Mouse (Mus musculus) activated CD4-positive, CD25-positive, alpha-beta regulatory T cell, adult 4 months (primary cell): ENCODE results near the gene Klk1b1. TPM values are rescaled to one million over a fixed set of nuclear protein-coding genes. Genes with fewer than 3 reads are reported as not detected.
A peak's percentile ranks its signal among the peaks of the same experiment; 100 is the strongest.
"Not testable (repeated sequence)": the region's sequence is repeated elsewhere in the genome, so short reads cannot be mapped to it uniquely, and the experiment has no call there.

Experiments
- ATAC-seq: one replicate; pipeline ENCODE4 v1.8.0; 2017
- polyA plus RNA-seq, 2 experiments: library from polyadenylated mRNA; unstranded; fragments of 100-300 nt; shearing (Covaris generic); gene quantifications; one replicate each; pipeline ENCODE4 v1.2.1; 2017

Gene Klk1b1
- polyA plus RNA-seq = not detected

DNA sequence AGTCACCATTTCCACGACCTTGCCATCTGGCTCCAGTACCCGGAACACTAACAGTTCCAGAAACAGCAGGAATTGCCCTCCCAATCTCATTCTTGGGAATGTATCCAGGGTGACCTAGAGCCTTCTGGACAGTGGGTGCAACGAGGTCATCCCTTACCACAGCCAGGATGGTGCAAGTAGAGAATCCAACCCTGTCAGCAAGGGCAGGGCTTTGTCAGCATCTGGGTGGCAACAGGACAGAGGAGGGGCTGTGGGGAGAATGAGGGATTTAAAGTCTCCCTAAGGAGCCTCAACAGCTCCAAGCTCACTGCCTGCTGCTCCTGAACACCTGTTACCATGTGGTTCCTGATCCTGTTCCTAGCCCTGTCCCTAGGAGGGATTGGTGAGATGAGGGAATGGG is at the start of gene Klk1b1:
Klk1b1 (plus strand) TSS at position 301 of the 400 bp plus-strand sequence.
- ATAC-seq = no peak

DNA sequence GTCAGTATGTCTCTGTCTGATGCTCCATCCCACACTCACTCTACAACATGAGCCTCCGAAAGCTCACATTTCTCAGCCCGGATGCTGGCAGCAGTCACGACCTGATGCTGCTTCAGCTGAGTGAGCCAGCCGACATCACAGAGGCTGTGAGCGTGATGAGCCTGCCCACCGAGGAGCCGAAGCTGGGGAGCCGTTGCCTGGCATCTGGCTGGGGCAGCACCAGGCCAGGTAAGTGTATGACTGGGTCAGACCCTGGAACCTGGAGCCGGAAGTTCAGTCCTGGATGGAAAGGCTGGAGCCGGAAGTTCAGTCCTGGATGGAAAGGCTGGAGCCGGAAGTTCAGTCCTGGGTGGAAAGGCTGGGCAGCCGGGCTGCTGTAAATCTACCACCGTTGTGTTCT is 48.1 kb upstream of the Klk1b1 start:
- ATAC-seq = no peak

DNA sequence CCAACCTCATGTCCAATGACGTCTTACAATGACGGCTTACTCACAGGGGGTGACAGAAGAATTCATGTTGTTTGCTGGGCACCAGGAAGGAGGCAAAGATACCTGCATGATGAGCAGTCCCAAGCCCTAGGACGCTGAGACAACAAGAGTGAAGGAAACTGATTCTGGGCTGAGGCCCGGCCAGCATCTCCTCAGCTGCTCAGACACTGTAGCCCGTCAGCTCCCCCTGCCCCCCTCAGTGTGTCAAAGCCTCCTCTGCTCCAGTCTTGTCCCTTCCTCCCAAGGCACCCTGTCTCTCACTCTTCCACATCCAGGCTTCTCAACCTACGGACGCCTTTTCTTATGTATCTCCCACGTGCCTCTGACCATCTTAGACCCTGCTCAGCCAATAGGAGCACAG is 47.7 kb upstream of the Klk1b1 start:
- no peak for ATAC-seq

DNA sequence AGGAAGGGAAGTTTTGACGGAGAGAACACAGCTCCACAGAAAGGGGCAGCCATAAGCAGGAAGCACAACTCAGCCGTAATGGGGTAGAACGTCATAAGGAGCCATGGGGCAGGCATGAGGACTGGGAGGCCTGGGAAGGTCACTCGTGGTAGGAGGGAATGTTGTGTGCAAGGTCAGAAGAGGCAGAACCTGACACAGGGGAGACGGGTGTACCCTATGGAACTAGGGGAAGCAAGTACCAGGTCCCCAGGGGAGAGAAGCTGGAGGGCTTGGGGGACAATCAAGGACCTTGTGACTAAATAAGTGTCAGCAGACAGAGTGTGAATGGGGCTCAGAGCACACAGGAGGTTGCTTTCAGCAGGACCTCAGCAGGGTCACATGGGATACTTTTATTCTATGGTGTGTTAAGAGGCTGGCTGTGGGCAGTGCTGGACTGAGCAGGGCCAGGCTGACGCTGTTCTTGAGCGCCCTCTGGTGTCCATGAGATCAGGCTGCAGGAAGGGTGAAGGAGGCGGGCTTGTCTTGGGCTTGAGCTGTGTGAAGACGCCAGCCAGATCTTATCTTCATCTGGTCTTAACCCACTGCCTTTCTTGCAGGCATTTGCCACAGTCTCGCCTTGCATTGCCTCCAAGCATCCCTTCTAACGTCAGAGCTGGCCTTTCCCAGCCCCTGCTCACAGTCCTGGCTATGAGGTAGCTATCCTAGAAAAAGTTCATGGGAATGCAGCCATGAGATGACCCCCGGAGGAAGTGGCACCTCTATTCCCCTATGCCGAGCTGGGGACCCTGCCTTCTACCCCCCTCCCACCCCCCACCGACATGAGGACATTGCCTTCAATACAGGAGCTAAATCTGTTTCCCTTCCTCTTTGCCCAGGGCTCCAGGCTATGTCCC is 46.7 kb upstream of the Klk1b1 start:
- ATAC-seq = peak; percentile 52

DNA sequence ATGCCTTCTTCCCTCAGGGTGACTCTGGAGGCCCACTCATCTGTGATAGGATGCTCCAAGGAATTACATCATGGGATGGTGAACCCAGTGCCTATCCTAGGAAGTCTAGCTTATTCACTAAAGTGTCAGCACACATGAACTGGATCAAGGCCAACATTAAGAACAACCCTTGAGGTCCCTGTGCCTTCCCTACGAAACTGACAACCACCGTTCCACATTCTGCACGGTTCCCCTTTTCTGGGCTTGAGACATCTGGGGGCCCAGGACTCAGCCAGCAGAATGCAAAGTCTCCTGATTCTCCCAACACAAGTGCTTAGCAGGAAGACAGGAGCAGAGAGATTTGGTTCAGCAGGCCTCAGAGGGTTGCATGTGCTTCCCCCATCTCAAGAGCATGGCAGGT is 46.0 kb upstream of the Klk1b1 start:
- ATAC-seq = no peak

DNA sequence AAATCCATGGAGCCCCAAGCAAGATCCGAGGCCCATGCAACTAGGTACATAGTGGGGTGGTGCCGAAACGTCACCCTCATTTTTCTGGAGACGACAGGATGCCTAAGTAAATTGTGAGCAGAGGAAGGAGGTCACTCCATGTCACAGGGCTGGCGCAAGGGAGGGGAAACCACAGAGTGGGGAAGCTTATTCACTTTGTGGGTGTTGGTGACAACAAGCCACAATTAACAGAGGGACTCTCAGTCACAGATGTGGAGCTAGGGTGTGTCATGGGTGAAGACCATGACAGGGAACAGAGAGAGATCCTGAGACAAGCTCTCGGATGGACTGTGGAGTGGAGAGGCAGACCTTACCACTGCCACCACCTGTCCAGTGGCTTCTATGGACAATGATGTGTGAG is 45.5 kb upstream of the Klk1b1 start:
- no peak for ATAC-seq

DNA sequence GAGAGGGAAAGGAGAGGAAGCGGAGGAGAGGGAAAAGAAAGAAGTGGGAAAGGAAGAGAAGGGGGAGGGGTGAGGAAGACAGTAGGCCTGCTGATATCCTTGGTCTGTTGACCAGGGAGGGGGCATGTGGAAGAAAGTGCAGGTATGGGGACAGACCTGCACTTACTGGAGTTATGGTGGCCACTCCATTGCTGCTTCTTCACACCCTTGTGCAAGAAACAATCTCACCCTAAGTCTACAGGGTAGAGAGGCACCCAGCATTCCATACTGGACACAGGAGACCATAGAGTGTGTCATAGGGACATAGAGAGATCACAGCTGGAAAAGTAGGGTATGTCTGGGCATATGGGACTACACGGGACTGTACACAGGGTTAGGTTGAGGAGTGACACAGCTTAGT is 44.6 kb upstream of the Klk1b1 start:
- ATAC-seq = no peak

DNA sequence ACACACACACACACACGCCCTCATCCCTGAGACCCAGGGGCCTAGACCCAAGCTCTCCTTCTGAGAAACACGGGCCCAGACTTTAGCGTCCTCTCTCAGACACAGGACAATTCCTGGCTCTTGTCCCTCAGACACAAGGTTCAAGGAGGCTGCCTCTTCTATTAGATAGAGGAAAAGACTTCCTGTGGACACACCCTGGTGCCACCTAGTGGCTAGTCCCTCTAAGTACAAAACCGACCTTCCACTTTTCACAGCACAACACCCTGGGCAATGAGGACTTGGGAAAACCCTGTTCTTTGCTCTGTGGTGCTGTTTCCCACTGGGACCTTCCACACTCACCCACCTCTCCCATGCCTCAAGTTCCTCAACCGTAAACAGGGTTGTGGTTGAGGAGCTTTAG is 40.6 kb upstream of the Klk1b1 start:
- ATAC-seq = no peak

DNA sequence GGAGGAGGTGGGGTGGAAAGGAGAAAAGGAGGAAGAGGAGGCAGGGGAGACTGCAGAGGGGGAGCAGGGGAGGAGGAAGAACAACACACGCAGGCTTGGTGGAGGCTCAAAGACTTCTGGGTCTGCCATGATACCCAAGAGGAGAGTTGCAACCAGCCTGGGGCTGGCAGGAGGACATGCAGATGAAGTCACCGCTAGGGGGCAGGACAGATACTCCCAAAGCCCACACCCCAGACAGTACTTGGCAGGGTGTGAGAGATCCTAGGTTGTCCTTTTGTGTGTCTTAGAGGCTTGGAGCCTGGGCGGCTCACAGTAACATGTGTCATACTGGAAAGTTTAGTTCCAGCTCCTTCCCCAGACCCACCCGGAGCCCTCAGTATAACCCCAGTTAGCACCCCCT is 38.0 kb upstream of the Klk1b1 start:
- ATAC-seq = no peak

DNA sequence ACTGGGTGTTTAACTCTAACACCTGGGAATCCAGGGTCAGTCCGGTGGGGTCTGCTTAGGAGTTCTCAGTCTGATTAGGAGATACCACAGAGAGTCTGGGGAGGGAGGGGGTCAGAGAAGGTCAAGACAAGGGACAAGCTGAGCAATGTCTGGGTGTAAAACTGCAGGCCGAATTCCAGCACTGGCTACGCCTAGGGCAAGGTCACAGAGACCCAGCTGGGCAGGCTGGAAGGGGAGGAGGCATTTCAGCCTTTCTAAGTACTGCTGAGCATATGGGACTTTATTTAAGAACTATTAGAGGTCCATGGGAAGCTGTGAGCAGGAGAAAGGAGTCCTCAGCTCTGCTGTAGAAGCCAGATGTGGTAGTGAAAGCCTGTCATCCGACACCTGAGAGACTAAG is 34.2 kb upstream of the Klk1b1 start:
- no peak for ATAC-seq

DNA sequence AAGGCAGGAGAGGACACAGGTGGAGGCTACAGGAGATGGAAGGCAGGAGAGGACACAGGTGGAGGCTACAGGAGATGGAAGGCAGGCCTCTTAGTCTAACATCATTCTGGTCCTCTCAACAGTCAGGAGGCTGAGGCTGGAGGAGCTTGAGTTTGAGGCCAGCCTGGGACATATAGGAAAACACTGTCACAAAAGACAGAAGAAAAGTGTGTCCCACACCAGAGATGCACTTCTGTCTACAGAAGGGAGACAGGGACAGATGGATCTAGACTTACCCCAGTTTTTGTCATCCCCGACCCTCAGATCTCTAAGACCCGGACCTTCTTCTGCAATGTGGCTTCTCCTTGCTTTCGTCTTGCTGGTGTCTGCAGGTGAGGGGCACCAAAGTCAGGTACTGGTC is 33.1 kb upstream of the Klk1b1 start, which contains the start of gene Klk15:
Klk15 (plus strand) TSS at position 301 of the 400 bp plus-strand sequence.
- no peak for ATAC-seq

DNA sequence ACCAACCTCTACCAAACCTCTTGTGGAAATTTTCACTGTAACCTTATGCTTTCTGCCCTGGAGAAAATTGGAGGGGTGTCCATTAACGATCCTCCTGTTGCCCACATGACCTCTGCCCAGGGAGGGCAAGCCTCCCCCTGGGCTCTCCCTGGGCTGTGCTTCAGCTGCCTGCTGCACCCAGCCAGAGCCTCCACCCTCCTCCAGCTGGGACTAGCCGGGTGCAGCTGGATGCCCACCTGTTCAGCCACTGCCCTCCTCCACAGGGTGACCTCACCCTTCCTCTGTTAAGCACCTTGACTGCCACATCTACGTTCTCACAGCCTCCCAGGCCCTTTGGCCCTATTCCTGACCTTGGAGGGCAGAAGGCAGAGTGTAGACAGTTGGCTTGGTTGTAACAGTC is 31.8 kb upstream of the Klk1b1 start:
- ATAC-seq = no peak

DNA sequence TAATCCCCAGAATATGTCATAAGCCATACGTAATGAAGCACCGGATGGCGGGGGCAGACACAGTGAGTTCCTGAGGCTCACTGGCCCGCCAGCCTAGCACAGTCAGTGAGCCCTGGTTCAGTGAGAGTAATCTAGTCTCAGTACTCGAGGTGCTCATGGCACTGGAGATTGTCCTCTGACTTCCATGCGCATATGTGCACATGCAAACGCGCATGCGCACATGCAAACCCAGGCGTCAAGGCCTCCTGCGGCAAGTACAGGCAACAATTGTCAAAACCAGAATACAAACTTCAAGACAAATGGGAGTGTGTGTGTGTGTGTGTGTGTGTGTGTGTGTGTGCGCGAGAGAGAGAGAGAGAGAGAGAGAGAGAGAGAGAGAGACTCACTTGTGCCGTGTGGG is 30.0 kb upstream of the Klk1b1 start:
- ATAC-seq = no peak

DNA sequence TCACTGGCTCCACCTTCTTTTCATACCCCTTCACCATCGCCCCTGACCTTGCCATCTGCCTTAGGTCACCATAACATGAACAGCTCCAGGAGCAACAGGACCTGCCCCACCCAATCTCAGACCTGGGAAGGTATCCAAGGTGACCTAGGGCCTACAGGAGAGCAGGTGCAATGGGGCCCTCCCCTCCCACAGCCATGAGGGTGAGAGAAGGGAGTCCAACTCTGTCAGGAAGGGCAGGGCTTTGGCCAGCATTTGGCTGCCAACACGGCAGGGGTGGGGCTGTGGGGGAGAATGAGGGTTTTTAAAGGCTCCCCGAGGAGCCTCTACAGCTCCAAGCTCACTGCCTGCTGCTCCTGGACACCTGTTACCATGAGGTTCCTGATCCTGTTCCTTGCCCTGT is 24.3 kb upstream of the Klk1b1 start:
- ATAC-seq = not testable (repeated sequence)

DNA sequence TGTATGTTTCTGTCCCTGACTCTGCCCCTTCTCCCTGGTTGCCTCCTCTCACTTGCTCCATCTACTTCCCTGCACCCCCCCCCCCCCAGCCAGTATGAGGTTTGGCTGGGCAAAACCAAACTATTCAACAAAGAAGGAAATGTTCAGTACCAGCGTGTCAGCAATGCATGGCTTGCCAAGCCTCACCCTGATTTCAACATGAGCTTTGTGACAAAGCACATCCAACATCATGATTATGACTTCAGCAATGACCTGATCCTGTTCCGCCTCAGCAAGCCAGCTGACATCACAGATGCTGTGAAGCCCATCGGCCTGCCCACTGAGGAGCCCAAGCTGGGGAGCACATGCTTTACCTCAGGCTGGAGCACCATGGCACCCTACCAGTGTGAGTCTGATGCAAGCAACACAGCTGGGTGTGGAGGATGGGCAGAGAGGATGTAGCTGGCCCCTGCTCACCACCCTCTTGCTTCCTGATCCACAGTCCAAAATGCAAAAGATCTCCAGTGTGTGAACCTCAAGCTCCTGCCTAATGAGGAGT is 21.8 kb upstream of the Klk1b1 start:
- ATAC-seq = no peak

DNA sequence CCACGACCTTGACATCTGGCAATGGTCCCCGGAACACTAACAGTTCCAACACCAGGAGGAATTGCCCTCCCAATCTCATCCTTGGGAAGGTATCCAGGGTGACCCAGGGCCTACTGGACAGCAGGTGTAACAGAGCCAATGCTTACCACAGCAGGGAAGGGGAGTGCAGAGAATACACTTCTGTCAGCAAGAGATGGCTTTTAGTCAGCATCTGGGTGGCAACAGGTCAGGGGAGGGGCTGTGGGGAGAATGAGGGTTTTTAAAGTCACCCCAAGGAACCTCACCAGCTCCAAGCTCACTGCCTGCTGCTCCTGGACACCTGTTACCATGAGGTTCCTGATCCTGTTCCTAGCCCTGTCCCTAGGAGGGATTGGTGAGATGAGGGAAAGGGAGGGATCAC is 16.2 kb upstream of the Klk1b1 start, which contains the start of gene Klk1b8:
Klk1b8 (plus strand) TSS at position 301 of the 400 bp plus-strand sequence.
- ATAC-seq = no peak

DNA sequence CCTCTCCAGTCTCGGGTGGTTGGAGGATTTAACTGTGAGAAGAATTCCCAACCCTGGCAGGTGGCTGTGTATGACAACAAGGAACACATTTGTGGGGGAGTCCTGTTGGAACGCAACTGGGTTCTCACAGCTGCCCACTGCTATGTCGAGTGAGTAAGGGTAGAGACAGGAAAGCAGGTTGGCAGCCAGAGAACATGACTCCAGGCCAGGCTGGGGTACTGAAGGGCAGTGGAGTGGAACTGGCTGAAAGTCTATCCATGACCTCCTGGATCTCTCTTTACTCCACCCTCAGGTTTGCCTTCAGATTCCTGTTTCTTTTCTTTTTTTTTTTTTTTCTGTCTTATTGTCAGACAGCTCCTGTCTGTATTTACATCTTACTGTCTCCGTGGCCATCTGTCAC is 13.8 kb upstream of the Klk1b1 start:
- no peak for ATAC-seq

DNA sequence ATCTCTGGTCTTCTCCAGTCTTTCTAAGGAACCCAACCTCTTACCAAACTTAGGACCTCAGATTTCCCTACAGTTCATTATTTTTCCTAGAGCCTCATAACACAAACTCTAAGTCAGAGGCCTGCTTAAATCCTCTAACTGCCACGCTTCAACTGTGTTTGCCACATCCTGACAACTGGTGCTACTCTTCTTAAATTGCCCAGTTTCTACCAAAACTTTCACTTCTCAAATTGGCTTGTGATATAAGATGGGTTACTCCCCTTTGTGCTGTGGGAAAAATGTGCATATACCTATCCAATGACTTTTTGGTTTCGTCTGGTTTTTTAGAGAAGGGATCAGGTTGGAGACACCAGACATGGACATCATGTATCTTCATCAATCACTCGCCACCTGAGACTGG is 507 bp downstream of the Klk1b1 start:
- ATAC-seq = no peak

DNA sequence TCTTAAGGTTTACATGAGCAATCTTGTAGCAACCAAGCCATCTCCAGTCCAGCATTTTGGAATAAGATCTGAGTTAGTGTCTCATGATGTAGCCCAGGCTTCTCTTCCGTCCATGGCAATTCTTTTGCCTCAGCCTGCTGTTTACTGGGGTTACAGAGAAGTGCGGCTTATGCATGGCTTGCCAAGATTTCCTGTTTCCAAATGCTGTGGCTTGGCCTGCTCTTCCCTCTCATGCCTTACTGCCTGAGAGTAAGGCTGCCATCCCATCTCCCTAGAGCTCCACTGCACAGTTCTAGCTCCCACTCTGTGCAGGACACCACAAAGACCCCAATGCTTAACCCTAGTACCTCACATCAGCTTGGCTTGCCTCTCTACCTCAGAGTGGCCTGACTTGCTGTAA is 1.1 kb downstream of the Klk1b1 start:
- ATAC-seq = no peak

DNA sequence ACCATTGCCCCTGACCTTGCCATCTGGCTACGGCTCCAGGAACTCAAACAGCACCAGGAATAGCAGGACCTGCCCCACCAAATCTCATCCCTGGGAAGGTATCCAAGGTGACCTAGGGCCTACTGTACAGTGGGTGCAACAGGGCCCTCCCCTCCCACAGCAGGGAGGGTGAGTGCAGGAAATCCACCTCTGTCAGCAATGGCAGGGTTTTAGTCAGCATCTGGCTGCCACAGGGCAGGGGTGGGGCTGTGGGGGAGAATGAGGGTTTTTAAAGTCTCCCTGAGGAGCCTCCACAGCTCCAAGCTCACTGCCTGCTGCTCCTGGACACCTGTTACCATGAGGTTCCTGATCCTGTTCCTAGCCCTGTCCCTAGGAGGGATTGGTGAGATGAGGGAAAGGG is 9.2 kb downstream of the Klk1b1 start, which contains the start of gene Klk1b9:
Klk1b9 (plus strand) TSS at position 301 of the 400 bp plus-strand sequence.
- not testable (repeated sequence) for ATAC-seq

DNA sequence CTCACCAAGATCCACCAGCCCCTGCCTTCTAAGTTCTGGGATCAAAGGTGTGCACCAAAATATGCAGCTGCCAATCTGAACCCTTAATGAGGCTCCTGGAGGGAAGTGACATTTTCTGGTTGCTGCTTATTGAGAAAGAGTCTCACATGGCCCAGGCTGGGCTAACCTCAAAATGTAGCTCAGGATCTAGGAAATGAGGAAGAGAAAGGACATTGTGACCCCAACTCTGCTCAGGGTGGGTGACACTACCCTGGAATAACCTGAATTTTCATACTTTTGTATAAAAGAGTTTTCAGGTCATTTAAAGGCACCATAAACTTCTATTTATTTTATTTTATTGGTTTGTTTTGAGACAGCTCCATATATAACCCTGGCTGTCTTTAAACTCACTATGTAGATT is 19.1 kb downstream of the Klk1b1 start:
- no peak for ATAC-seq

DNA sequence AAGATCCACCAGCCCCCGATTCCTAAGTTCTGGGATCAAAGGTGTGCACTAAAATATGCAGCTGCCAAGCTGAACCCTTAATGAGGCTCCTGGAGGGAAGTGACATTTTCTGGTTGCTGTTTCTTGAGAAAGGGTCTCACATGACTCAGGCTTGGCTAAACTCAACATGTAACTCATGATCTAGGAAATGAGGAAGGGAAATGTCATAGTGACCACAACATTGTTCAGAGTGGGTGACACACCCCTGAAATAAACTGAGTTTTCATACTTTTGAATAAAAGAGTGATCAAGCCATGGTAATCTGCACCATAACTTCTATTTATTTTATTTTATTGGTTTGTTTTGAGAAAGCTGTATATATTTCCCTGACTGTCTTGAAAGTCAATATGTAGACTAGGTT is 28.3 kb downstream of the Klk1b1 start:
- ATAC-seq = not testable (repeated sequence)

DNA sequence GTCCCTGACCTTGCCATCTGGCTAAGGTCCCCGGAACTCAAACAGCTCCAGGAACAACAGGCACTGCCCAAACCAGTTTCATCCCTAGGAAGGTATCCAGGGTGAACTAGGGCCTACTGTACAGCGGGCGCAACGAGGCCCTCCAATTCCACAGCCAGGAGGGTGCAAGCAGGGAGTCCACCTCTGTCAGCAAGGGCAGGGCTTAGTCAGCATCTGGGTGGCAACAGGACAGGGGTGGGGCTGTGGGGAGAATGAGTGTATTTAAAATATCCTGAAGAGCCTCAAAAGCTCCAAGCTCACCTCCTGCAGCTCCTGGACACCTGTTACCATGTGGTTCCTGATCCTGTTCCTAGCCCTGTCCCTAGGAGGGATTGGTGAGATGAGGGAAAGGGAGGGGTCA is 29.0 kb downstream of the Klk1b1 start, which contains the start of gene Klk1b11:
Klk1b11 (plus strand) TSS at position 301 of the 400 bp plus-strand sequence.
- not testable (repeated sequence) for ATAC-seq

DNA sequence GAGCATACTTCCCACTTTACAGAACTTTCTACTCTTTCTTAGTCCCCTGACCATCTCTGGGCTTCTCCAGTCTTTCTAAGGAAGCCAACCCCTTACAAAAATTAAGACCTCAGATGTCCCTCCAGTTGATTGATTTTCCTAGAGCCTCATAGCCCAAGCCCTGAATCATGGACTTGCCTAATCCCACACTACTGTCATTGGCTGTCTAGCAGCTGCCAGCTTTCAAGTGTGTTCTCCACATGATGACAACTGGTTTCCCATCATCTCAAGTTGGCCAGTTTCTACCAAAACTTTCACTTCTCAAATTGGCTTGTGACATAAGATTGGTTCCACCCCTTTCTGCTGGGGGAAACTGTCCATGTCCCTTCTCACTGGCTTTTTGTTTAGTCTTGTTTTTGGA is 38.3 kb downstream of the Klk1b1 start:
- ATAC-seq = no peak
